Mouse (Mus musculus) forebrain, embryonic 12.5 days (tissue): ENCODE data around the gene Olfr49. TPM values are rescaled to one million over a fixed set of nuclear protein-coding genes. Genes with fewer than 3 reads are reported as not detected.

Experiments used
- ATAC-seq: fragments of 200-750 bp; cut with Nextera tagmentation; 2 replicates; pipeline ENCODE4 v1.8.0; 2017; ENCODE audit warnings: moderate TSS enrichment; ENCODE audit not compliant: low FRiP score
- H3K27ac ChIP-seq: fragments of 300-500 bp; sonication (generic); 2 replicates; pipeline ENCODE4 v1.5.1; 2016; ENCODE audit warnings: mild to moderate bottlenecking
- H3K27me3 ChIP-seq: fragments of 300-500 bp; sonication (generic); 2 replicates; pipeline ENCODE4 v1.6.1; 2016; ENCODE audit warnings: mild to moderate bottlenecking
- H3K36me3 ChIP-seq: fragments of 300-500 bp; sonication (generic); replicated peaks from 2 replicates; pipeline ENCODE4 v1.6.1; 2016; ENCODE audit warnings: mild to moderate bottlenecking
- H3K4me1 ChIP-seq: fragments of 300-500 bp; sonication (generic); 2 replicates; pipeline ENCODE4 v1.6.1; 2016
- H3K4me2 ChIP-seq: fragments of 300-500 bp; sonication (generic); 2 replicates; pipeline ENCODE4 v1.6.1; 2016; ENCODE audit warnings: mild to moderate bottlenecking, moderate library complexity
- H3K4me3 ChIP-seq: fragments of 300-500 bp; sonication (generic); replicated peaks from 2 replicates; pipeline ENCODE4 v1.5.1; 2016; ENCODE audit warnings: mild to moderate bottlenecking
- H3K9ac ChIP-seq: fragments of 300-500 bp; sonication (generic); 2 replicates; pipeline ENCODE4 v1.6.1; 2016; ENCODE audit warnings: mild to moderate bottlenecking
- H3K9me3 ChIP-seq: fragments of 300-500 bp; sonication (generic); 2 replicates; pipeline ENCODE4 v1.6.1; 2016
- WGBS: fragments of 180-500 bp; shearing (Covaris S2); methylation state at CpG from one replicate; pipeline ENCODE4 v1.1.7; 2016; 5-methylcytosine and 5-hydroxymethylcytosine counted together
- polyA plus RNA-seq: library from polyadenylated mRNA; unstranded; fragments of >200 nt; fragmentation: Nextera tagmentation; extraction: Ambion mirVana; gene quantifications from 2 replicates; pipeline ENCODE4 v1.2.1, GENCODE M21; 2016

The Olfr49 gene
- polyA plus RNA-seq, 1 experiment from 2014 or later = not detected

GRCm38 (mm10) chr14:54272696-54273095, 12.0 kb downstream of the Olfr49 start:
- no peak for ATAC-seq
- H3K27me3 ChIP-seq = no peaks in the 10 kb centered on the region
- no peaks in the 10 kb centered on the region for H3K9me3 ChIP-seq
- H3K4me2 ChIP-seq = no peak overlapping the region
- peaks cover 3% of the 10 kb centered on the region; the same call in 1 of the 2 replicates for H3K36me3 ChIP-seq
- H3K27ac ChIP-seq = no peak overlapping the region
- no peaks in the 10 kb centered on the region for H3K4me1 ChIP-seq
- WGBS = 89% methylated on average over 3 of the region's 3 CpGs
- H3K4me3 ChIP-seq = no peak overlapping the region
- H3K9ac ChIP-seq = no peak overlapping the region

- no peak overlapping the region for H3K27ac ChIP-seq
- H3K27me3 ChIP-seq = no peaks in the 10 kb centered on the region
- ATAC-seq = no peak
- H3K4me2 ChIP-seq = no peak overlapping the region
- no peak overlapping the region for H3K9ac ChIP-seq
- no peaks in the 10 kb centered on the region for H3K9me3 ChIP-seq
- H3K4me3 ChIP-seq = no peak overlapping the region
- 81% methylated on average over 3 of the region's 3 CpGs for WGBS
- peaks cover 8% of the 10 kb centered on the region; the same call in 1 of the 2 replicates for H3K36me3 ChIP-seq
- H3K4me1 ChIP-seq = no peaks in the 10 kb centered on the region
Measured at GRCm38 (mm10) chr14:54271976-54272606, 12.6 kb downstream of the Olfr49 start.

GRCm38 (mm10) chr14:54270413-54270812, 14.3 kb downstream of the Olfr49 start:
- ATAC-seq = no peak
- peaks cover 11% of the 10 kb centered on the region; the same call in 1 of the 2 replicates for H3K36me3 ChIP-seq
- no peak overlapping the region for H3K9ac ChIP-seq
- no peaks in the 10 kb centered on the region for H3K27me3 ChIP-seq
- no peak overlapping the region for H3K4me3 ChIP-seq
- 94% methylated on average over 3 of the region's 3 CpGs for WGBS
- H3K4me1 ChIP-seq = no peaks in the 10 kb centered on the region
- H3K27ac ChIP-seq = no peak overlapping the region
- H3K4me2 ChIP-seq = no peak overlapping the region
- no peaks in the 10 kb centered on the region for H3K9me3 ChIP-seq

- Histone ChIP-seq H3K36me3 (peaks cover 11% of the 10 kb centered on the region; the same call in 1 of the 2 replicates), H3K4me2 (no peak overlapping the region), H3K27me3 (no peaks in the 10 kb centered on the region), H3K4me3 (no peak overlapping the region), H3K27ac (no peak overlapping the region), H3K4me1 (no peaks in the 10 kb centered on the region), H3K9me3 (no peaks in the 10 kb centered on the region), H3K9ac (no peak overlapping the region)
- ATAC-seq = no peak
- 93% methylated on average over 3 of the region's 3 CpGs for WGBS
Measured at GRCm38 (mm10) chr14:54269566-54269965, 15.2 kb downstream of the Olfr49 start.

GRCm38 (mm10) chr14:54267966-54268365, 16.8 kb downstream of the Olfr49 start:
- no peak overlapping the region for H3K9ac ChIP-seq
- peaks cover 18% of the 10 kb centered on the region; the same call in 1 of the 2 replicates for H3K36me3 ChIP-seq
- no peaks in the 10 kb centered on the region for H3K4me1 ChIP-seq
- no peak overlapping the region for H3K4me3 ChIP-seq
- no peaks in the 10 kb centered on the region for H3K9me3 ChIP-seq
- WGBS = 92% methylated on average over 10 of the region's 10 CpGs
- no peak overlapping the region for H3K4me2 ChIP-seq
- no peak for ATAC-seq
- no peak overlapping the region for H3K27ac ChIP-seq
- H3K27me3 ChIP-seq = no peaks in the 10 kb centered on the region

- no peak for ATAC-seq
- no peaks in the 10 kb centered on the region for H3K9me3 ChIP-seq
- no peak overlapping the region for H3K4me2 ChIP-seq
- H3K4me3 ChIP-seq = no peak overlapping the region
- no peaks in the 10 kb centered on the region for H3K4me1 ChIP-seq
- no peak overlapping the region for H3K27ac ChIP-seq
- H3K36me3 ChIP-seq = peaks cover 20% of the 10 kb centered on the region; the same call in 1 of the 2 replicates
- WGBS = 81% methylated on average over 6 of the region's 6 CpGs
- H3K9ac ChIP-seq = no peak overlapping the region
- no peaks in the 10 kb centered on the region for H3K27me3 ChIP-seq
Measured at GRCm38 (mm10) chr14:54265951-54266350, 18.8 kb downstream of the Olfr49 start.

GRCm38 (mm10) chr14:54265093-54265492, 19.6 kb downstream of the Olfr49 start:
- no peak for ATAC-seq
- no peak overlapping the region for H3K4me3 ChIP-seq
- WGBS = 45% methylated on average over 10 of the region's 10 CpGs
- no peaks in the 10 kb centered on the region for H3K27me3 ChIP-seq
- H3K36me3 ChIP-seq = peaks cover 20% of the 10 kb centered on the region; the same call in 1 of the 2 replicates
- no peak overlapping the region for H3K27ac ChIP-seq
- H3K9ac ChIP-seq = no peak overlapping the region
- no peaks in the 10 kb centered on the region for H3K9me3 ChIP-seq
- no peak overlapping the region for H3K4me2 ChIP-seq
- peaks cover 4% of the 10 kb centered on the region; the same call in 1 of the 2 replicates for H3K4me1 ChIP-seq

- peaks cover 20% of the 10 kb centered on the region; the same call in 1 of the 2 replicates for H3K36me3 ChIP-seq
- H3K4me1 ChIP-seq = peaks cover 13% of the 10 kb centered on the region
- no peaks in the 10 kb centered on the region for H3K27me3 ChIP-seq
- no peaks in the 10 kb centered on the region for H3K9me3 ChIP-seq
- no peak for ATAC-seq
- no peak overlapping the region for H3K9ac ChIP-seq
- no peak overlapping the region for H3K4me3 ChIP-seq
- no peak overlapping the region for H3K4me2 ChIP-seq
- H3K27ac ChIP-seq = no peak overlapping the region
- WGBS = 93% methylated on average over 7 of the region's 7 CpGs
Measured at GRCm38 (mm10) chr14:54264231-54264630, 20.5 kb downstream of the Olfr49 start.

- Histone ChIP-seq H3K4me1 (peaks cover 20% of the 10 kb centered on the region), H3K9ac (no peak overlapping the region), H3K4me3 (no peak overlapping the region), H3K36me3 (0 out of 2 replicates have a peak, but pooled peaks cover 20% of the 10 kb centered on the region), H3K9me3 (no peaks in the 10 kb centered on the region), H3K27ac (no peak overlapping the region), H3K4me2 (no peak overlapping the region), H3K27me3 (no peaks in the 10 kb centered on the region)
- ATAC-seq = no peak
- WGBS = 91% methylated on average over 6 of the region's 6 CpGs
Measured at GRCm38 (mm10) chr14:54263099-54263498, 21.6 kb downstream of the Olfr49 start.

- Histone ChIP-seq H3K9me3 (no peaks in the 10 kb centered on the region), H3K9ac (no peak overlapping the region), H3K4me3 (no peak overlapping the region), H3K4me1 (peaks cover 20% of the 10 kb centered on the region), H3K36me3 (0 out of 2 replicates have a peak, but pooled peaks cover 16% of the 10 kb centered on the region), H3K27ac (no peak overlapping the region), H3K4me2 (no peak overlapping the region), H3K27me3 (no peaks in the 10 kb centered on the region)
- ATAC-seq = no peak
- WGBS = 95% methylated on average over 8 of the region's 8 CpGs
Measured at GRCm38 (mm10) chr14:54262622-54263021, 22.1 kb downstream of the Olfr49 start.

GRCm38 (mm10) chr14:54261386-54261785, 23.4 kb downstream of the Olfr49 start:
- Histone ChIP-seq H3K4me1 (peaks cover 20% of the 10 kb centered on the region), H3K4me3 (no peak overlapping the region), H3K27ac (no peak overlapping the region), H3K9ac (no peak overlapping the region), H3K4me2 (no peak overlapping the region), H3K36me3 (0 out of 2 replicates have a peak, but pooled peaks cover 9% of the 10 kb centered on the region), H3K9me3 (no peaks in the 10 kb centered on the region), H3K27me3 (no peaks in the 10 kb centered on the region)
- no peak for ATAC-seq
- WGBS = 91% methylated on average over 2 of the region's 2 CpGs

- no peak for ATAC-seq
- 0 out of 2 replicates have a peak, but pooled peaks cover 9% of the 10 kb centered on the region for H3K36me3 ChIP-seq
- 73% methylated on average over 2 of the region's 2 CpGs for WGBS
- H3K27ac ChIP-seq = no peak overlapping the region
- peak overlapping the region; percentile 79 for H3K4me2 ChIP-seq
- H3K9ac ChIP-seq = no peak overlapping the region
- H3K4me3 ChIP-seq = no peak overlapping the region
- H3K4me1 ChIP-seq = peaks cover 20% of the 10 kb centered on the region
- no peaks in the 10 kb centered on the region for H3K27me3 ChIP-seq
- H3K9me3 ChIP-seq = no peaks in the 10 kb centered on the region
Measured at GRCm38 (mm10) chr14:54260196-54260595, 24.5 kb downstream of the Olfr49 start.

- Histone ChIP-seq H3K9ac (peak overlapping the region; percentile 62), H3K4me3 (peak overlapping the region; percentile 60), H3K27ac (no peak overlapping the region), H3K4me2 (peak overlapping the region; percentile 79), H3K9me3 (no peaks in the 10 kb centered on the region), H3K27me3 (no peaks in the 10 kb centered on the region), H3K4me1 (peaks cover 23% of the 10 kb centered on the region), H3K36me3 (0 out of 2 replicates have a peak, but pooled peaks cover 9% of the 10 kb centered on the region)
- WGBS = 26% methylated on average over 8 of the region's 8 CpGs
- no peak for ATAC-seq
Measured at GRCm38 (mm10) chr14:54259722-54260085, 25.0 kb downstream of the Olfr49 start.
